Mouse (Mus musculus) heart, embryonic 11.5 days (tissue): ENCODE measurements around the gene Gm14137. TPM values are rescaled to one million over a fixed set of nuclear protein-coding genes. Genes with fewer than 3 reads are reported as not detected.

Experiments used
- polyA plus RNA-seq: library from polyadenylated mRNA; unstranded; fragments of >200 nt; fragmentation: Nextera tagmentation; extraction: Ambion mirVana; gene quantifications from 2 replicates; pipeline ENCODE4 v1.2.1, GENCODE M21; 2014

Gm14137 gene
- polyA plus RNA-seq, 1 experiment from 2014 or later: not detected

Other genes starting within 250 kb of the Gm14137 start
- gene Chst14, start 248.0 kb upstream of the Gm14137 start, polyA plus RNA-seq: 19.6 and 22.3 TPM in 2 replicates
- 16.4 and 17.1 TPM in 2 replicates for gene Ccdc32, start 145.1 kb upstream of the Gm14137 start, polyA plus RNA-seq
- gene Rpusd2, start 139.7 kb upstream of the Gm14137 start, polyA plus RNA-seq: 4.0 and 4.8 TPM in 2 replicates
- gene Knl1, start 127.4 kb upstream of the Gm14137 start, polyA plus RNA-seq: 26.5 and 30.9 TPM in 2 replicates
- gene Rad51, start 61.7 kb upstream of the Gm14137 start, polyA plus RNA-seq: 33.4 and 39.6 TPM in 2 replicates
- 30.3 and 33.3 TPM in 2 replicates for gene Rmdn3, start 17.5 kb upstream of the Gm14137 start, polyA plus RNA-seq
- gene Gchfr, start 6.7 kb upstream of the Gm14137 start, polyA plus RNA-seq: 6.4 and 7.4 TPM in 2 replicates
- gene Zfyve19, start 34.1 kb downstream of the Gm14137 start, polyA plus RNA-seq: 30.4 and 37.0 TPM in 2 replicates
- gene Dnajc17, start 34.3 kb downstream of the Gm14137 start, polyA plus RNA-seq: 13.5 and 18.4 TPM in 2 replicates
- gene Ppp1r14d, start 55.4 kb downstream of the Gm14137 start, polyA plus RNA-seq: not detected in 2 replicates
- 0.83 and 1.1 TPM in 2 replicates for gene Spint1, start 62.9 kb downstream of the Gm14137 start, polyA plus RNA-seq
- not detected in 2 replicates for gene Rhov, start 96.8 kb downstream of the Gm14137 start, polyA plus RNA-seq
- 6.9 and 8.7 TPM in 2 replicates for gene Vps18, start 114.2 kb downstream of the Gm14137 start, polyA plus RNA-seq
- 3.7 and 5.0 TPM in 2 replicates for gene Dll4, start 151.3 kb downstream of the Gm14137 start, polyA plus RNA-seq
- gene Chac1, start 176.7 kb downstream of the Gm14137 start, polyA plus RNA-seq: 0.35 and 0.74 TPM in 2 replicates